Mouse (Mus musculus) hindbrain, postnatal 0 days (tissue): ENCODE data around the gene Fosl2. TPM values are rescaled to one million over a fixed set of nuclear protein-coding genes. Genes with fewer than 3 reads are reported as not detected.

ENCODE experiments used
- ATAC-seq: fragments of 200-750 bp; cut with Nextera tagmentation; 2 replicates; pipeline ENCODE4 v1.8.0; 2017; ENCODE audit warnings: mild to moderate bottlenecking, moderate TSS enrichment, moderate library complexity
- DNase-seq: peaks from one replicate; pipeline ENCODE4 v3.0.0-alpha.2; 2015; ENCODE audit warnings: low spot score
- H3K27ac ChIP-seq: fragments of 300-500 bp; sonication (generic); 2 replicates; pipeline ENCODE4 v1.5.1; 2014; ENCODE audit warnings: mild to moderate bottlenecking
- H3K27me3 ChIP-seq: fragments of 300-500 bp; sonication (generic); 2 replicates; pipeline ENCODE4 v1.6.1; 2014; ENCODE audit warnings: low read length, mixed read lengths; ENCODE audit not compliant: insufficient read depth
- H3K36me3 ChIP-seq: fragments of 300-500 bp; sonication (generic); 2 replicates; pipeline ENCODE4 v1.6.1; 2014; ENCODE audit warnings: low read length, mixed read lengths; ENCODE audit not compliant: insufficient read depth
- H3K4me1 ChIP-seq: fragments of 300-500 bp; sonication (generic); 2 replicates; pipeline ENCODE4 v1.6.1; 2014; ENCODE audit warnings: antibody characterized with exemption, low read length, mixed read lengths; ENCODE audit not compliant: insufficient read depth
- H3K4me2 ChIP-seq: fragments of 300-500 bp; sonication (generic); 2 replicates; pipeline ENCODE4 v1.6.1; 2014; ENCODE audit warnings: low read depth, mild to moderate bottlenecking, low read length, moderate library complexity, mixed read lengths
- H3K4me3 ChIP-seq: fragments of 300-500 bp; sonication (generic); 2 replicates; pipeline ENCODE4 v1.5.1; 2014; ENCODE audit warnings: low read length
- H3K9ac ChIP-seq: fragments of 300-500 bp; sonication (generic); replicated peaks from 2 replicates; pipeline ENCODE4 v1.6.1; 2014; ENCODE audit warnings: mild to moderate bottlenecking, low read length, moderate library complexity, mixed read lengths
- H3K9me3 ChIP-seq: fragments of 300-500 bp; sonication (generic); 2 replicates; pipeline ENCODE4 v1.6.1; 2016; ENCODE audit warnings: low read length, mixed read lengths
- CTCF ChIP-seq: IDR thresholded peaks from 2 replicates; pipeline ENCODE4 v1.5.1; 2016; ENCODE audit warnings: antibody characterized with exemption, control low read depth, low read depth
- WGBS: fragments of 180-500 bp; shearing (Covaris S2); extraction: QIAGEN DNeasy Blood & Tissue Kit; methylation state at CpG from one replicate; pipeline ENCODE4 v1.1.7; 2014; 5-methylcytosine and 5-hydroxymethylcytosine counted together
- polyA plus RNA-seq: library from polyadenylated mRNA; unstranded; fragments of >200 nt; fragmentation: Nextera tagmentation; extraction: Ambion mirVana; gene quantifications from 2 replicates; pipeline ENCODE4 v1.2.1, GENCODE M21; 2015
- total RNA-seq: library from RNA; depleted of rRNA; stranded (reverse); fragments of >200 nt; gene quantifications from 2 replicates; pipeline ENCODE4 v1.2.3, GENCODE M21; 2014; rRNA removed

Fosl2 gene
- total and polyA plus RNA-seq, 2 experiments from 2014 or later, result 0.64 to 5.6 TPM

DNA sequence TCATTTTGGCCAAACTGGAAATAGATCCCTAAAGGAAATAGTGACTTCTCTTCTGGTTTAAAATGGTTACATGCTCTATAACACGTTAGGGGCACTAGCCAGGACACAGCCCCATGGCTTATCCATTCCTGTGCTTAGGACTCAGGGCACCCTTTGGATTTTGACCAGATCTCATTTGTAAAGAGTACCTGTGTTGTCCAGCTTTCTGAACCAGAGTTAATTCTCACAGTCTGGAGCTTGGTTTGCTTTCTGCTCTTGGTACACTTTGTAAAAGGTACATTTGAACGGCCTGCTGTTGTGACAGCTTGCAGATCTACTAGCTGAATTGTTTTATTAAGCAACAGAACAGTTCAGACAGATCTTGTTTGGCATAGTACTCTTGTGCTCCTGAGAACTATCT, 71.1 kb downstream of the Fosl2 start:
- Histone ChIP-seq H3K9me3 (no peaks in the 10 kb centered on the region), H3K4me3 (no peak overlapping the region), H3K9ac (no peak overlapping the region), H3K27me3 (no peaks in the 10 kb centered on the region), H3K36me3 (no peaks in the 10 kb centered on the region), H3K27ac (no peak overlapping the region), H3K4me2 (no peak overlapping the region), H3K4me1 (no peaks in the 10 kb centered on the region)
- DNase-seq (no peak), ATAC-seq (no peak)
- WGBS, result 78% methylated on average over 2 of the region's 2 CpGs
- no peak for TF ChIP-seq CTCF

Other genes starting within 250 kb of the Fosl2 start
- 0.10 and 0.25 TPM in 2 replicates for gene Plb1, start 96.9 kb downstream of the Fosl2 start, total RNA-seq
- gene Plb1, start 96.9 kb downstream of the Fosl2 start, polyA plus RNA-seq, result 0.10 and 0.16 TPM in 2 replicates